Mouse (Mus musculus) heart, embryonic 16.5 days (tissue): Measurements from ENCODE around the gene Shq1. TPM values are rescaled to one million over a fixed set of nuclear protein-coding genes. Genes with fewer than 3 reads are reported as not detected.

Source experiments
- ATAC-seq: fragments of 200-750 bp; cut with Nextera tagmentation; replicated peaks from 2 replicates; pipeline ENCODE4 v1.8.0; 2017; ENCODE audit warnings: moderate number of reproducible peaks; ENCODE audit not compliant: insufficient read depth, low FRiP score; ENCODE audit errors: extremely low read depth
- H3K27ac ChIP-seq: fragments of 300-500 bp; sonication (generic); 2 replicates; pipeline ENCODE4 v1.5.1; 2014; ENCODE audit warnings: mild to moderate bottlenecking, low read length, control low read depth, moderate library complexity
- H3K27me3 ChIP-seq: fragments of 300-500 bp; sonication (generic); 2 replicates; pipeline ENCODE4 v1.6.1; 2014; ENCODE audit warnings: low read length, mixed read lengths; ENCODE audit not compliant: control insufficient read depth, insufficient read depth
- H3K36me3 ChIP-seq: fragments of 300-500 bp; sonication (generic); 2 replicates; pipeline ENCODE4 v1.6.1; 2014; ENCODE audit not compliant: control insufficient read depth, insufficient read depth
- H3K4me1 ChIP-seq: fragments of 300-500 bp; sonication (generic); 2 replicates; pipeline ENCODE4 v1.6.1; 2014; ENCODE audit warnings: low read length, mixed read lengths; ENCODE audit not compliant: control insufficient read depth, insufficient read depth
- H3K4me2 ChIP-seq: fragments of 300-500 bp; sonication (generic); 2 replicates; pipeline ENCODE4 v1.6.1; 2014; ENCODE audit warnings: low read depth, mild to moderate bottlenecking, control low read depth, low read length
- H3K4me3 ChIP-seq: fragments of 300-500 bp; sonication (generic); 2 replicates; pipeline ENCODE4 v1.5.1; 2014; ENCODE audit warnings: mild to moderate bottlenecking, control low read depth, low read length
- H3K9ac ChIP-seq: fragments of 300-500 bp; sonication (generic); 2 replicates; pipeline ENCODE4 v1.6.1; 2014; ENCODE audit warnings: low read length, control low read depth
- H3K9me3 ChIP-seq: fragments of 300-500 bp; sonication (generic); replicated peaks from 2 replicates; pipeline ENCODE4 v1.6.1; 2016; ENCODE audit warnings: low read length; ENCODE audit not compliant: control insufficient read depth
- WGBS: fragments of 180-500 bp; shearing (Covaris S2); extraction: QIAGEN DNeasy Blood & Tissue Kit; methylation state at CpG from one replicate; pipeline ENCODE4 v1.1.7; 2014; 5-methylcytosine and 5-hydroxymethylcytosine counted together
- polyA plus RNA-seq: library from polyadenylated mRNA; unstranded; fragments of >200 nt; fragmentation: Nextera tagmentation; extraction: Ambion mirVana; gene quantifications from 2 replicates; pipeline ENCODE4 v1.2.1, GENCODE M21; 2015

The Shq1 gene
- polyA plus RNA-seq, 1 experiment from 2014 or later: 10.4 TPM

DNA sequence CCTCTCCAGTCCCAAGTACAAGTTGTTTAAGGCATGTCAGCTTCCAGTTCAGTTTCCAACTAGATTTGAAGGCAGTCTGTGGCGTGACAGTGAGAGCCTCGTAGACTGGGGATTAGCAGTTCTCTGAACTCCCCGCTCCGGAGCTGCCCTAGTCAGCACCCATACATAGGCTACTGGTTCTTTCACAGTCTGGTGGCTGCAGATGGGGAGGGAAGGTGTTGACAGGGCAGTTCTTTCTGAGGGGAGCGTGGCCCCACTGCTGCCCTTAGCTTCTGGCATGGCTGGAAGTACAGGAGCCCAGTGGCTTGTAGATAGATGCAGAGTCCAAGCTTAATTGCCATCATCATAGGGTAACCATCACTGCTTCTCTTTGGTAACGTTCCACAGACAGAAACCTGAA, 93.4 kb downstream of the Shq1 start:
- 49% methylated on average over 6 of the region's 6 CpGs for WGBS
- H3K9ac ChIP-seq: no peak overlapping the region
- H3K27me3 ChIP-seq: no peaks in the 10 kb centered on the region
- H3K9me3 ChIP-seq: no peaks in the 10 kb centered on the region
- no peak overlapping the region for H3K4me3 ChIP-seq
- peaks cover 2% of the 10 kb centered on the region; the same call in 1 of the 2 replicates for H3K4me1 ChIP-seq
- H3K4me2 ChIP-seq: no peak overlapping the region
- ATAC-seq: no peak
- no peaks in the 10 kb centered on the region for H3K36me3 ChIP-seq
- H3K27ac ChIP-seq: no peak overlapping the region

DNA sequence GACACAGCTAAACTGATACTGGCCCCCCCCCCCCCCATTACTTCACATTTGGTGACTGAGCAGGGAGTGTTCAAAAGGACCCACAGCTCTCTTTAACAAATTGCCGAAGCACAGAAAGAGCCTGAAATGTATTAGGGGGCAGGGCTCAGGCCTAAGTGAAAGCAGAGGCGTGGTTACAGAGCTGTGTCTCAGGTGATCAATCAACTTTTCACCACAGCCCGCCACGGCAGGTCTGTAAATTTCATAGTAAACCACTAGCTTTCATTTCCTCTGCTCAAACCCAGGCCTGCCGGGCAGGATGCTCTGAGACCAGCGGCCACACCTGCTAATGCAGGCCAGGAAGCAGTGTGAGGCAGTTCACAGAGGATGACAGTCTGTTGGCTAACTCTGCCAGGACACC, 94.8 kb downstream of the Shq1 start:
- Histone ChIP-seq H3K27me3 (no peaks in the 10 kb centered on the region), H3K9ac (no peak overlapping the region), H3K9me3 (no peaks in the 10 kb centered on the region), H3K27ac (no peak overlapping the region), H3K36me3 (no peaks in the 10 kb centered on the region), H3K4me2 (no peak overlapping the region), H3K4me1 (peaks cover 2% of the 10 kb centered on the region; the same call in 1 of the 2 replicates), H3K4me3 (no peak overlapping the region)
- 68% methylated on average over 6 of the region's 6 CpGs for WGBS
- ATAC-seq: no peak

DNA sequence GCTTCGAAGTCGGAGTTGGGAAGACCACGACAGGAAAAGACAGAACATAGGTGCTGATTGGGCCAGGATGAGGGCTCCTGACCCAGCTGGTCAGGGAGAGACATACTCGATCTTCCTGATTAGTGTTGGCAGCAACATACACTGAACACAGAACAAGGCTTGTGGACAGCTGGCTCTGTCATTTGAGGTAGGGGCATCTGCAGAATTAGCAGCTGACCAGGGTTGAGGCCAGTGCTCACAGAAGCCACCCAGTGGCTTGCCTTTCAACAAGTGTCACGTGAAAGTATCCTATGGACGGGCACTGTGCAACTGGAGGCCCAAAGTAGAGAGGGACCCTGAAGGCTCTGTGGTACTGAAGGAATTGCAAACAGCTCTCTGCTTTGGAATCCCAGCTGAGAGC, 104.2 kb downstream of the Shq1 start:
- no peak overlapping the region for H3K9ac ChIP-seq
- no peak overlapping the region for H3K27ac ChIP-seq
- ATAC-seq: no peak
- H3K4me1 ChIP-seq: peaks cover 9% of the 10 kb centered on the region; the same call in 1 of the 2 replicates
- H3K9me3 ChIP-seq: no peaks in the 10 kb centered on the region
- H3K4me3 ChIP-seq: no peak overlapping the region
- no peak overlapping the region for H3K4me2 ChIP-seq
- no peaks in the 10 kb centered on the region for H3K36me3 ChIP-seq
- 72% methylated on average over 6 of the region's 6 CpGs for WGBS
- H3K27me3 ChIP-seq: peaks cover 30% of the 10 kb centered on the region

DNA sequence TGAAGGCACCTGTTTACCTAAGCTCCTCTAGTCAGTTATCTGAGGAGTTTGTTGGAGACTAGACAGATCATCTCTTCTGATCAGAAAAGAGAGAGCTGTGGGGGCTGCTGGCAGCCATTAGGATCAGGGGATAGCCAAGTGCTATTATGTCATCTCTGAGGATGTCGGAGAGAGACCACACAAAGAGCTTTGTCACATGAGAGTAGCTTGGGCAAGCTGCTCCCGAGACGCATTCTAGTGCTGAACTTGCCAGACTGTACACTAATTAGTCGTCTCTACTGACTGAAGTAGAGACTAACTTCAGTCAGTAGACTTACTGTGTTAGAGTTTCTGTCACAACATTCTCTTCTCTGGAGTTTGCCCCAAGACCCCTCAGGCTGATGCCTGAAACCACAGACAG, 106.4 kb downstream of the Shq1 start:
- Histone ChIP-seq H3K36me3 (no peaks in the 10 kb centered on the region), H3K27me3 (peaks cover 33% of the 10 kb centered on the region), H3K9me3 (no peaks in the 10 kb centered on the region), H3K27ac (no peak overlapping the region), H3K9ac (no peak overlapping the region), H3K4me1 (peaks cover 9% of the 10 kb centered on the region; the same call in 1 of the 2 replicates), H3K4me2 (no peak overlapping the region), H3K4me3 (no peak overlapping the region)
- ATAC-seq: no peak
- WGBS: 66% methylated on average over 4 of the region's 4 CpGs

DNA sequence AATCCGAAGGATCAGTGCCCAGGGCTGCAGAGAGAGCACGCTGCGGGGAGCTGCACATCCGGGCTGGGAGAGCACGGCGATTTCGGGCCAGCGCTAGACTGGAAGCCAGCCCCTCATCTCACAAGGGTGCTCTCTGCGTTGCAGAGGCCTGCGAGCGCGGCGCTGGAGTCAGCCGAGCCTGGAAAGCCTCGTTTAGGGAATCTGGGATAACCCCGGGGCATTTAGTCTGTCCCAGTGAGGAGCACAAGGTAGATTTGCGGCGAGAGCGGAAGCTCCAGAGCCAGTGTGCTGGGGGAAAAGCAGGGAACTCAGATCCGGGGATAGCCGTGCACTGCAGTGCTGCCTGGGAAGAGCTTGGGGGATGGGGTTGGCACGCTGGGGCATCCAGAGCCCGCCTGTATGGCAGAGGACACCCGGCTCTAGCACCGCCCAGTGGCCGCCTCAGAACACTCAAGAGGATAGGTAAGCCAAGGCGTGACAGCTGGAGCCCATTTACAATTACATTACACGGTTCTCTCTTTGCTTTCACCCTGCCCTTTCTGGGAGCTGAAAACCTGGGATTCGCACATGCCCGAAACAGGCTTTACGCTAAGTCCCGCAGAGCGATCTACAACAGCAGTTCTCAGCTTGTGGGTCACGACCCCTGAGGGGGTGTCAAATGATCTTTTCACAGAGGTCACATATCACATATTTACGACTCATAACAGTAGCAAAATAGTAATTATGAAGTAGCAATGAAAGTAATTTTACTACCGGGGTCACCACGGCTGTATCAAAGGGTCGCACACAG, 107.2 kb downstream of the Shq1 start:
- Histone ChIP-seq H3K27ac (no peak overlapping the region), H3K9ac (peak overlapping the region; percentile 68), H3K36me3 (no peaks in the 10 kb centered on the region), H3K9me3 (no peaks in the 10 kb centered on the region), H3K4me1 (peaks cover 9% of the 10 kb centered on the region; the same call in 1 of the 2 replicates), H3K27me3 (peaks cover 33% of the 10 kb centered on the region), H3K4me2 (peak overlapping the region; percentile 99), H3K4me3 (peak overlapping the region; percentile 55)
- ATAC-seq: peak; percentile 89
- WGBS: 8% methylated on average over 38 of the region's 38 CpGs

DNA sequence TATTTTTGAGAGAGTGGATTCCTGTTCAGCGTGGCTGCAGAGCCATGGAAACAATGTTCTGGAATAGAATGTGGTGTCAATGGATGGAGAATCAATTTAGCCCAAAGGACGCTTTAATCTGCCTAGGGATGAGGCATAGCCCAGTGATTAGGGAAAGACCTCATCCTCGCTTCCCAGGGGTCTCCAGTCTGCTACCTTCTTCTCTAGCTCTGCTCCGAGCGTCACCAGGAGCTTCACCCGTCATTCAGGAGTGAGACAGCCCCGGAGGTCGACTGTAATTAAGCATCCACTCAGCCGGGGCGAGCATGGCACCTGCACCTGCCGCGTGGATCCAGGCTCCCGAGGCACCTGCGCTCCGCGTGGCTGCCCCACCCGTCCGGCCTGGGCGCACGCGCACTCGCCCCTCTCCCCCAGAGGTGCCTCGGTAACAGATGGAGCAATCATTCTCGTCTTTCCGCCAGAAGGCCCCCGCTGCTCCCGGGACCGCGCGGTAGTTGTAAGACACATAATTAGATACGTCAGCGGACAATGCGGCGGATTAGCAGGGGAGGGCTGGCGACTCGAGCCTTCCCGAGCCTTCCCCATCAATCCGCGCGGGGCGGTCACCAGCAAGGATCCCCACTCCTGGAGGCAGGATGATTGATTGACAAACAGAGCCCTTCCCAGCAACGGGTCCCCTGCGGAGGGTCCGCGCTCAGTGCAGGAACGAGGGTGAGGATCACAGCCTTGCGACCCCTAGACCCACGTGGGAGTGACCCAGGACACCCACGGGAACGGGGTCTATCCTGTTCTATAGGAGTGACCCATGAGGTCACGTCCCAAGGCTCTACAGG, 108.0 kb downstream of the Shq1 start:
- no peak overlapping the region for H3K27ac ChIP-seq
- ATAC-seq: no peak
- no peaks in the 10 kb centered on the region for H3K36me3 ChIP-seq
- H3K4me3 ChIP-seq: peak overlapping the region; percentile 55
- peak overlapping the region; percentile 99 for H3K4me2 ChIP-seq
- no peaks in the 10 kb centered on the region for H3K9me3 ChIP-seq
- H3K4me1 ChIP-seq: peaks cover 9% of the 10 kb centered on the region; the same call in 1 of the 2 replicates
- H3K27me3 ChIP-seq: peaks cover 33% of the 10 kb centered on the region
- WGBS: 1% methylated on average over 51 of the region's 51 CpGs
- H3K9ac ChIP-seq: peak overlapping the region; percentile 68

DNA sequence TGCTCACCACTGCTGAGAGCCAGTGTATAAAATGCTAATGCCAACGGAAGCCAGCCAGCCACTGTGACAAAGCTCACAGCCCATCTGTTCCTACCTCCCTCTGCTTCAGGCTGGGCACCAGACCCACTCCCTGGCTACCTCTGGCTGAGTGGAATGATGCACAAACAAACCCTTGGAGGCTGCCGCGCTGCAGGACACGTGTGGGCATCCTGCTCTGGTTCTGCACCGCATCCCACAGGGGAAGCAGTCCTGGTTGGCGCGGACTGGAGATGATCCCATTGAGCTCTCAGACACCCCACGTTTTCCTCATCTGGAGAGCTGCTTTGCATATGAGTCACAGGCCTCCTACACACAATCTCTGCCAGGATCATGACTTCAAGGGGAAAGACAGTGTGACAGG, 112.9 kb downstream of the Shq1 start:
- H3K36me3 ChIP-seq: no peaks in the 10 kb centered on the region
- peaks cover 14% of the 10 kb centered on the region for H3K27me3 ChIP-seq
- no peak overlapping the region for H3K9ac ChIP-seq
- no peak overlapping the region for H3K4me3 ChIP-seq
- 67% methylated on average over 8 of the region's 8 CpGs for WGBS
- H3K27ac ChIP-seq: no peak overlapping the region
- no peak overlapping the region for H3K4me2 ChIP-seq
- 0 out of 2 replicates have a peak, but pooled peaks cover under 1% of the 10 kb centered on the region for H3K4me1 ChIP-seq
- ATAC-seq: no peak
- H3K9me3 ChIP-seq: no peaks in the 10 kb centered on the region

DNA sequence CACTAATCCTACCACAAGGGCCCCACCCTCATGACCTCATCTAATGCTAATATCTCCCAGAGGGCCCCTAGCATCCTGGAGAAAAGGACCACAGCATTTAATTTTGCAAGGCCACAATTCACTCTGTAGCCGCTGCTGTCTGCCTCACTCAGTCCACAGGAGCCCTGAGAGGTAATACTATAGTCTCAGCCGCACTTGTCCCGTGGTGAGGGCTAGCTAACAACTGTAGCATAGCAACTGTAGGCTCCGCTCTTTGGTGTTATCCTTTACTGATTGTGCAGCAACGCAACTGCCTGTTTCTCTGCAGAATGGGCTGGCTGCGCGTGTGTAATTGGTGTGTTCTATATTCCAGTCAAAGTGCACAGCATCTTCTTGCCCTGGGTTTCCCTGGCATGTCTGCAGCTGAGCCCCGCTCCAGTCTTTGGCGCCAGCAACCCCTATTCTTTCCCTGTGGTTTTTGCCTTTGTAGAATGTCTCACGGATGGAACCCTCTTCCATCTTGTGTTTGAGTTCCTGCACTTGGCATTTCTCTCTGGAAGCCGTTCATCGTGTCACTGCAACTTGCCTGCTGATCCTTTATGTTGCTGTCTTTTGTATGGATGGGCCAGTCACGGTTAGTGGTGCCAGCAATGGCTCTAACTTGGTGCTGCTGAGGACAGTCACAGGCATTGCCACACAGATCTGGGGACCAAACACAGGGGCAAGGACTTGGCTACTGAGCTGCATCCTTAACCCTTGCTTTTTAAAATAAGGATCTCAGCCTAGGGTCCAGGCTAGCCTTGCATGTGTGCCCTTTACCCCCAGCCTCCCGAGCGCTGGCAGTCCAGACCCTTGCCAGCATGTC, 128.6 kb downstream of the Shq1 start:
- Histone ChIP-seq H3K4me1 (0 out of 2 replicates have a peak, but pooled peaks cover 4% of the 10 kb centered on the region), H3K4me3 (no peak overlapping the region), H3K4me2 (no peak overlapping the region), H3K27me3 (no peaks in the 10 kb centered on the region), H3K36me3 (no peaks in the 10 kb centered on the region), H3K9me3 (no peaks in the 10 kb centered on the region), H3K27ac (no peak overlapping the region), H3K9ac (no peak overlapping the region)
- 81% methylated on average over 15 of the region's 15 CpGs for WGBS
- no peak for ATAC-seq
